Mouse (Mus musculus) limb, embryonic 11.5 days (tissue): Measurements from ENCODE around the gene Ehbp1. TPM values are rescaled to one million over a fixed set of nuclear protein-coding genes. Genes with fewer than 3 reads are reported as not detected.

Experiments used
- ATAC-seq: fragments of 200-750 bp; cut with Nextera tagmentation; 2 replicates; pipeline ENCODE4 v1.8.0; 2017; ENCODE audit warnings: low read depth; ENCODE audit not compliant: insufficient number of reproducible peaks, low FRiP score, low TSS enrichment
- DNase-seq: peaks from one replicate; pipeline ENCODE4 v3.0.0-alpha.2; 2015; ENCODE audit warnings: low spot score
- H3K27ac ChIP-seq: fragments of 300-500 bp; sonication (generic); replicated peaks from 2 replicates; pipeline ENCODE4 v1.5.1; 2014; ENCODE audit warnings: low read depth, mild to moderate bottlenecking, low read length
- H3K27me3 ChIP-seq: fragments of 300-500 bp; sonication (generic); 2 replicates; pipeline ENCODE4 v1.6.1; 2014; ENCODE audit warnings: mild to moderate bottlenecking, low read length, mixed read lengths; ENCODE audit not compliant: control insufficient read depth, insufficient read depth
- H3K36me3 ChIP-seq: fragments of 300-500 bp; sonication (generic); 2 replicates; pipeline ENCODE4 v1.6.1; 2014; ENCODE audit warnings: mild to moderate bottlenecking, low read length, moderate library complexity, mixed read lengths; ENCODE audit not compliant: control insufficient read depth, insufficient read depth
- H3K4me1 ChIP-seq: fragments of 300-500 bp; sonication (generic); 2 replicates; pipeline ENCODE4 v1.6.1; 2014; ENCODE audit warnings: low read length, mixed read lengths; ENCODE audit not compliant: control insufficient read depth, insufficient read depth
- H3K4me2 ChIP-seq: fragments of 300-500 bp; sonication (generic); 2 replicates; pipeline ENCODE4 v1.6.1; 2014; ENCODE audit warnings: low read depth, mild to moderate bottlenecking, moderate library complexity; ENCODE audit not compliant: severe bottlenecking
- H3K4me3 ChIP-seq: fragments of 300-500 bp; sonication (generic); 2 replicates; pipeline ENCODE4 v1.5.1; 2014; ENCODE audit warnings: low read depth, low read length
- H3K9ac ChIP-seq: fragments of 300-500 bp; sonication (generic); 2 replicates; pipeline ENCODE4 v1.6.1; 2014; ENCODE audit warnings: mild to moderate bottlenecking, low read length
- H3K9me3 ChIP-seq: fragments of 300-500 bp; sonication (generic); 2 replicates; pipeline ENCODE4 v1.6.1; 2016; ENCODE audit warnings: low read length; ENCODE audit not compliant: control insufficient read depth
- WGBS: fragments of 180-500 bp; shearing (Covaris S2); extraction: QIAGEN DNeasy Blood & Tissue Kit; methylation state at CpG from one replicate; pipeline ENCODE4 v1.1.7; 2014; 5-methylcytosine and 5-hydroxymethylcytosine counted together
- polyA plus RNA-seq: library from polyadenylated mRNA; unstranded; fragments of >200 nt; fragmentation: Nextera tagmentation; extraction: Ambion mirVana; gene quantifications from 2 replicates; pipeline ENCODE4 v1.2.1, GENCODE M21; 2014

Gene Ehbp1
- polyA plus RNA-seq, 1 experiment from 2014 or later = 8.4 TPM

- ATAC-seq (no peak), DNase-seq (no peak)
- no peaks in the 10 kb centered on the region for H3K27me3 ChIP-seq
- no peaks in the 10 kb centered on the region for H3K36me3 ChIP-seq
- no peak overlapping the region for H3K4me3 ChIP-seq
- H3K9ac ChIP-seq = no peak overlapping the region
- 87% methylated on average over 2 of the region's 2 CpGs for WGBS
- H3K9me3 ChIP-seq = no peaks in the 10 kb centered on the region
- H3K27ac ChIP-seq = no peak overlapping the region
- no peaks in the 10 kb centered on the region for H3K4me1 ChIP-seq
- H3K4me2 ChIP-seq = no peak overlapping the region
Measured at GRCm38 (mm10) chr11:22366486-22366885, 24.4 kb upstream of the Ehbp1 start.

- Histone ChIP-seq H3K4me2 (no peak overlapping the region), H3K4me3 (no peak overlapping the region), H3K27me3 (no peaks in the 10 kb centered on the region), H3K27ac (no peak overlapping the region), H3K36me3 (no peaks in the 10 kb centered on the region), H3K9ac (no peak overlapping the region), H3K9me3 (no peaks in the 10 kb centered on the region), H3K4me1 (no peaks in the 10 kb centered on the region)
- no peak for DNase-seq
- ATAC-seq = no peak
- 86% methylated on average over 6 of the region's 6 CpGs for WGBS
Measured at GRCm38 (mm10) chr11:22353962-22354621, 12.0 kb upstream of the Ehbp1 start.

GRCm38 (mm10) chr11:22349945-22350344 lies 7.9 kb upstream of the Ehbp1 start:
- Histone ChIP-seq H3K27ac (no peak overlapping the region), H3K9me3 (no peaks in the 10 kb centered on the region), H3K27me3 (no peaks in the 10 kb centered on the region), H3K4me2 (no peak overlapping the region), H3K9ac (no peak overlapping the region), H3K4me3 (no peak overlapping the region), H3K36me3 (no peaks in the 10 kb centered on the region), H3K4me1 (peaks cover 20% of the 10 kb centered on the region)
- 67% methylated on average over 2 of the region's 2 CpGs for WGBS
- ATAC-seq (no peak), DNase-seq (no peak)

DNA sequence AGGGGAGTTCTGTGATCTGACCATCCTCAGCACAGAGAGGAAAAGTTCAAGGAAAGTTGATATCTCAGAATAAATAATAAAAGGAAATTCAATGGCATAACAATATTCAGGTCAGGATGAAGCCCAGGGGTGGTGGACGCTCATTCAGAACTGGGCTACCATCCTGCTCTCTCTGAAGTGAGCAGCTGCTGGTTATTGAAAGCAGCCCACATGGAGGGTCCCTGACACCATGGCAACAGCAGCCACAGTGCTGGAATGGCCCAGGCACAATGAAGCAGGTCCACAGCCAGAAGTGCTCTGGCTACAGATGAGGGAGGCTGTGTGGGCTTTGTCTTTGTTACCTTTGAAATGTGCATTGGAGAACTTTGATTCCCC lies 6.4 kb upstream of the Ehbp1 start:
- H3K9ac ChIP-seq = no peak overlapping the region
- H3K27ac ChIP-seq = peak overlapping the region; percentile 76
- WGBS = 22% methylated on average over 1 of the region's 1 CpGs
- H3K9me3 ChIP-seq = no peaks in the 10 kb centered on the region
- no peak overlapping the region for H3K4me2 ChIP-seq
- H3K4me1 ChIP-seq = peaks cover 20% of the 10 kb centered on the region
- no peaks in the 10 kb centered on the region for H3K36me3 ChIP-seq
- no peak overlapping the region for H3K4me3 ChIP-seq
- no peaks in the 10 kb centered on the region for H3K27me3 ChIP-seq
- DNase-seq (peak; percentile 67), ATAC-seq (peak; percentile 74)

- H3K36me3 ChIP-seq = no peaks in the 10 kb centered on the region
- no peaks in the 10 kb centered on the region for H3K27me3 ChIP-seq
- no peak overlapping the region for H3K4me3 ChIP-seq
- H3K9ac ChIP-seq = no peak overlapping the region
- peak; percentile 71 for ATAC-seq
- no peak overlapping the region for H3K4me2 ChIP-seq
- peak; percentile 54 for DNase-seq
- WGBS = 20% methylated on average over 13 of the region's 13 CpGs
- peaks cover 20% of the 10 kb centered on the region for H3K4me1 ChIP-seq
- peak overlapping the region; percentile 76 for H3K27ac ChIP-seq
- no peaks in the 10 kb centered on the region for H3K9me3 ChIP-seq
Measured at GRCm38 (mm10) chr11:22347651-22348535, 5.8 kb upstream of the Ehbp1 start.

- H3K27ac ChIP-seq = no peak overlapping the region
- no peaks in the 10 kb centered on the region for H3K27me3 ChIP-seq
- DNase-seq (no peak), ATAC-seq (no peak)
- no peaks in the 10 kb centered on the region for H3K9me3 ChIP-seq
- H3K4me1 ChIP-seq = no peaks in the 10 kb centered on the region
- WGBS = 79% methylated on average over 2 of the region's 2 CpGs
- no peaks in the 10 kb centered on the region for H3K36me3 ChIP-seq
- H3K4me3 ChIP-seq = no peak overlapping the region
- H3K9ac ChIP-seq = no peak overlapping the region
- no peak overlapping the region for H3K4me2 ChIP-seq
Measured at GRCm38 (mm10) chr11:22327302-22327910, 14.7 kb downstream of the Ehbp1 start.

- ATAC-seq (no peak), DNase-seq (no peak)
- no peaks in the 10 kb centered on the region for H3K9me3 ChIP-seq
- no peaks in the 10 kb centered on the region for H3K27me3 ChIP-seq
- H3K4me1 ChIP-seq = no peaks in the 10 kb centered on the region
- H3K27ac ChIP-seq = no peak overlapping the region
- 91% methylated on average over 6 of the region's 6 CpGs for WGBS
- no peak overlapping the region for H3K4me3 ChIP-seq
- H3K4me2 ChIP-seq = no peak overlapping the region
- no peaks in the 10 kb centered on the region for H3K36me3 ChIP-seq
- no peak overlapping the region for H3K9ac ChIP-seq
Measured at GRCm38 (mm10) chr11:22317824-22318411, 24.2 kb downstream of the Ehbp1 start.

GRCm38 (mm10) chr11:22315801-22316200 lies 26.3 kb downstream of the Ehbp1 start:
- no peaks in the 10 kb centered on the region for H3K4me1 ChIP-seq
- no peak overlapping the region for H3K9ac ChIP-seq
- no peak for ATAC-seq
- no peak overlapping the region for H3K4me2 ChIP-seq
- H3K9me3 ChIP-seq = no peaks in the 10 kb centered on the region
- no peak overlapping the region for H3K27ac ChIP-seq
- no peak for DNase-seq
- 82% methylated on average over 1 of the region's 1 CpGs for WGBS
- no peaks in the 10 kb centered on the region for H3K36me3 ChIP-seq
- no peak overlapping the region for H3K4me3 ChIP-seq
- no peaks in the 10 kb centered on the region for H3K27me3 ChIP-seq
